Mouse (Mus musculus) heart, adult 2 months (tissue): ENCODE measurements around the gene Gpr158.
"Not testable (repeated sequence)": the region's sequence is repeated elsewhere in the genome, so short reads cannot be mapped to it uniquely, and the experiment has no call there.

Source experiments
- CTCF ChIP-seq: fragments of 200-600 bp; IDR thresholded peaks from 2 replicates; pipeline ENCODE4 v1.8.1; 2022; ENCODE audit warnings: antibody characterized with exemption, mild to moderate bottlenecking, moderate library complexity
- EP300 ChIP-seq: fragments of 200-500 bp; IDR thresholded peaks from 2 replicates; pipeline ENCODE4 v1.6.1; 2011; ENCODE audit warnings: low read depth, low read length, control low read depth; ENCODE audit not compliant: insufficient read depth
- POLR2A ChIP-seq: fragments of 200-500 bp; IDR thresholded peaks from 2 replicates; pipeline ENCODE4 v1.6.1; 2011; ENCODE audit warnings: mild to moderate bottlenecking, low read depth, low read length, control low read depth; ENCODE audit not compliant: insufficient read depth

- not testable (repeated sequence) for TF ChIP-seq CTCF, POLR2A, EP300
Measured at GRCm38 (mm10) chr2:21460606-21461005, 93.3 kb downstream of the Gpr158 start.
